Mouse (Mus musculus) neural tube, embryonic 11.5 days (tissue): ENCODE measurements around the gene Dnaja2. TPM values are rescaled to one million over a fixed set of nuclear protein-coding genes. Genes with fewer than 3 reads are reported as not detected.

Experiments
- ATAC-seq: fragments of 200-750 bp; cut with Nextera tagmentation; 2 replicates; pipeline ENCODE4 v1.8.0; 2017; ENCODE audit warnings: moderate number of reproducible peaks, mild to moderate bottlenecking, moderate TSS enrichment, moderate library complexity; ENCODE audit not compliant: insufficient read depth, low FRiP score, low TSS enrichment
- DNase-seq: peaks from one replicate; pipeline ENCODE4 v3.0.0-alpha.2; 2015; ENCODE audit warnings: low spot score
- H3K27ac ChIP-seq: fragments of 300-500 bp; sonication (generic); 2 replicates; pipeline ENCODE4 v1.5.1; 2014; ENCODE audit warnings: low read depth, mild to moderate bottlenecking, low read length
- H3K27me3 ChIP-seq: fragments of 300-500 bp; sonication (generic); 2 replicates; pipeline ENCODE4 v1.6.1; 2014; ENCODE audit warnings: mild to moderate bottlenecking, low read length, mixed read lengths; ENCODE audit not compliant: control insufficient read depth, insufficient read depth
- H3K36me3 ChIP-seq: fragments of 300-500 bp; sonication (generic); 2 replicates; pipeline ENCODE4 v1.6.1; 2014; ENCODE audit warnings: mild to moderate bottlenecking, low read length, moderate library complexity, mixed read lengths; ENCODE audit not compliant: control insufficient read depth, insufficient read depth
- H3K4me1 ChIP-seq: fragments of 300-500 bp; sonication (generic); 2 replicates; pipeline ENCODE4 v1.6.1; 2014; ENCODE audit warnings: low read length, mixed read lengths; ENCODE audit not compliant: control insufficient read depth, insufficient read depth
- H3K4me2 ChIP-seq: fragments of 300-500 bp; sonication (generic); 2 replicates; pipeline ENCODE4 v1.6.1; 2014; ENCODE audit warnings: low read depth, mild to moderate bottlenecking, moderate library complexity
- H3K4me3 ChIP-seq: fragments of 300-500 bp; sonication (generic); 2 replicates; pipeline ENCODE4 v1.5.1; 2014; ENCODE audit warnings: low read depth, low read length
- H3K9ac ChIP-seq: fragments of 300-500 bp; sonication (generic); 2 replicates; pipeline ENCODE4 v1.6.1; 2014; ENCODE audit warnings: mild to moderate bottlenecking, low read length
- H3K9me3 ChIP-seq: fragments of 300-500 bp; sonication (generic); 2 replicates; pipeline ENCODE4 v1.6.1; 2016; ENCODE audit warnings: low read length; ENCODE audit not compliant: control insufficient read depth
- WGBS: fragments of 180-500 bp; shearing (Covaris S2); extraction: QIAGEN DNeasy Blood & Tissue Kit; methylation state at CpG from one replicate; pipeline ENCODE4 v1.1.7; 2014; 5-methylcytosine and 5-hydroxymethylcytosine counted together
- polyA plus RNA-seq: library from polyadenylated mRNA; unstranded; fragments of >200 nt; fragmentation: Nextera tagmentation; extraction: Ambion mirVana; gene quantifications from 2 replicates; pipeline ENCODE4 v1.2.1, GENCODE M21; 2014

Gene Dnaja2
- polyA plus RNA-seq, 1 experiment from 2014 or later, result 212 TPM

DNA sequence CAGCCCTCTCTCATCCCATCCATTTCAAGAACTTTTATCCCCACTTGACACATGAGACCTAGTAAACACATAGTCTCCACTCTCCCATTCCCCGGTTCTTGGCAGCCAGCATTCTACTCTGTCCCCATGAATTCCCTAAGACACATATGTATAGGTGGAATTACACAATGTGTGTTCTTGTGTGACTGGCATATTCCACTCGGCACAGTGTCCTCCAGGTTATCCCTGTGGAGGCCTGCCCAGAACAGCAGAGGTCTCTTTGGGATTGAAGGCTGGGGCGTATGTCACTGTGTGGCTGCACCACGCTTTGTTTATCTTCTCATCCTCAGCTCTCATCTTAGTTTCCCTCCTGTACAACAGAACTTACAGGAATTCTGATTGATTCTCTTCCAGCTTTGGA lies 34.6 kb downstream of the Dnaja2 start:
- Histone ChIP-seq H3K9me3 (no peaks in the 10 kb centered on the region), H3K4me3 (no peak overlapping the region), H3K9ac (no peak overlapping the region), H3K4me2 (no peak overlapping the region), H3K27ac (no peak overlapping the region), H3K27me3 (no peaks in the 10 kb centered on the region), H3K36me3 (peaks cover 8% of the 10 kb centered on the region), H3K4me1 (no peaks in the 10 kb centered on the region)
- no peak for DNase-seq
- no peak for ATAC-seq
- 95% methylated on average over 4 of the region's 4 CpGs for WGBS

GRCm38 (mm10) chr8:85517956-85518355 lies 37.2 kb downstream of the Dnaja2 start:
- H3K27ac ChIP-seq, result no peak overlapping the region
- H3K36me3 ChIP-seq, result peaks cover 10% of the 10 kb centered on the region
- no peaks in the 10 kb centered on the region for H3K27me3 ChIP-seq
- no peak overlapping the region for H3K4me2 ChIP-seq
- DNase-seq, result no peak
- H3K9me3 ChIP-seq, result no peaks in the 10 kb centered on the region
- no peaks in the 10 kb centered on the region for H3K4me1 ChIP-seq
- ATAC-seq, result no peak
- no peak overlapping the region for H3K4me3 ChIP-seq
- 92% methylated on average over 10 of the region's 10 CpGs for WGBS
- H3K9ac ChIP-seq, result no peak overlapping the region

GRCm38 (mm10) chr8:85517336-85517735 lies 37.8 kb downstream of the Dnaja2 start:
- peaks cover 6% of the 10 kb centered on the region for H3K36me3 ChIP-seq

GRCm38 (mm10) chr8:85515391-85515790 lies 39.8 kb downstream of the Dnaja2 start:
- no peak overlapping the region for H3K4me3 ChIP-seq
- H3K9ac ChIP-seq, result no peak overlapping the region
- H3K4me2 ChIP-seq, result no peak overlapping the region
- no peaks in the 10 kb centered on the region for H3K27me3 ChIP-seq
- peaks cover 6% of the 10 kb centered on the region for H3K36me3 ChIP-seq
- H3K4me1 ChIP-seq, result no peaks in the 10 kb centered on the region
- H3K9me3 ChIP-seq, result no peaks in the 10 kb centered on the region
- H3K27ac ChIP-seq, result no peak overlapping the region
- DNase-seq, result no peak
- 65% methylated on average over 7 of the region's 7 CpGs for WGBS
- ATAC-seq, result no peak

More at GRCm38 (mm10) chr8:85517336-85517735, 37.8 kb downstream of the Dnaja2 start:
- no peak overlapping the region for H3K4me3 ChIP-seq
- no peak overlapping the region for H3K9ac ChIP-seq
- 79% methylated on average over 4 of the region's 4 CpGs for WGBS
- DNase-seq (no peak), ATAC-seq (no peak)
- no peaks in the 10 kb centered on the region for H3K27me3 ChIP-seq
- H3K4me2 ChIP-seq, result no peak overlapping the region
- H3K4me1 ChIP-seq, result no peaks in the 10 kb centered on the region
- no peaks in the 10 kb centered on the region for H3K9me3 ChIP-seq
- H3K27ac ChIP-seq, result no peak overlapping the region

DNA sequence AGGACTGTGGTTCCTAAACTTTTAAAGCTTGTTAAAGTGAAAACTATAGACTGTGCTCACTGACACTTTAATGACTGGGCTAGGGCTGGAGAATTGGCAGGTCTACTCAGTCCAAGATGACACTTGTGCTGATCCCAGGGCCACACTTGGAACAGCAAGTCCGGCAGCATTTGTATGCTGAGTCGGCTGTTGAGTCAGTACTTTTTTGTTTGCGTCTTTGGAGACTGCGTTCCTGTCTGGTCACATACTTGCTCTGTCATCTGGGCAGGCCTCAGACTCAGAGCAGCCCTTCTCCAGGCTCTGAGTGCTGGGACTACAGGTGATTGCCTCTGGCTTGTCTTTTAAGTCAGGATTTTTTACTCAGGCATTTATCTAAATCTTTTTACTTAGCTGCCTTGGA lies 41.9 kb downstream of the Dnaja2 start:
- Histone ChIP-seq H3K4me1 (no peaks in the 10 kb centered on the region), H3K27me3 (no peaks in the 10 kb centered on the region), H3K36me3 (peaks cover 6% of the 10 kb centered on the region; the same call in 1 of the 2 replicates), H3K27ac (no peak overlapping the region), H3K9me3 (no peaks in the 10 kb centered on the region), H3K9ac (no peak overlapping the region), H3K4me3 (no peak overlapping the region), H3K4me2 (no peak overlapping the region)
- DNase-seq (no peak), ATAC-seq (no peak)
- WGBS, result 90% methylated on average over 4 of the region's 4 CpGs

GRCm38 (mm10) chr8:85512234-85512633 lies 42.9 kb downstream of the Dnaja2 start:
- H3K9ac ChIP-seq, result no peak overlapping the region
- H3K36me3 ChIP-seq, result peaks cover 4% of the 10 kb centered on the region; the same call in 1 of the 2 replicates
- DNase-seq, result no peak
- H3K4me1 ChIP-seq, result no peaks in the 10 kb centered on the region
- WGBS, result 92% methylated on average over 8 of the region's 8 CpGs
- H3K4me3 ChIP-seq, result no peak overlapping the region
- no peaks in the 10 kb centered on the region for H3K9me3 ChIP-seq
- no peak for ATAC-seq
- no peak overlapping the region for H3K27ac ChIP-seq
- no peak overlapping the region for H3K4me2 ChIP-seq
- no peaks in the 10 kb centered on the region for H3K27me3 ChIP-seq

GRCm38 (mm10) chr8:85508661-85509060 lies 46.5 kb downstream of the Dnaja2 start:
- Histone ChIP-seq H3K9ac (no peak overlapping the region), H3K4me1 (no peaks in the 10 kb centered on the region), H3K27me3 (no peaks in the 10 kb centered on the region), H3K36me3 (no peaks in the 10 kb centered on the region; the same call in 1 of the 2 replicates), H3K27ac (no peak overlapping the region), H3K9me3 (no peaks in the 10 kb centered on the region), H3K4me3 (no peak overlapping the region), H3K4me2 (no peak overlapping the region)
- WGBS, result 86% methylated on average over 4 of the region's 4 CpGs
- ATAC-seq (no peak), DNase-seq (no peak)

DNA sequence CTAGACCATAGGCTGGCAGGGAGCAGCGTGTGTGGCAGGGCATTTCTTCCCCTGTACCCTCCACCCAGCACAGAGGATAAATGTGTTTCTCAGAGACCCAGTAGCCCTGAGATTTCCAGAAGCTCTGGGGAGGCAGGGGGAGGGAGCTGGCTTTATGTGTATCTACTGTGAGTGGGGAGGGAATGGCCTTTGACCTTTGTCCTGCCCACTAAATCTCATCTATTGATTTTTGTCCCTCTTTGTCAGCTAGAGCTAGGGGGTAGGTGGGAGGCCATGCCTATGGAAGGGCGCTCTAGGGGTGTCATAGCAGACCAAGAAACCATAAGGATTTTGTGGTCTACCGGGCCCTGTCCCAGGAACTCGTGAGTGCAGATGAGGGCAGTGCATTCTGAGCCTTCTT lies 48.5 kb downstream of the Dnaja2 start:
- H3K4me1 ChIP-seq, result no peaks in the 10 kb centered on the region
- no peak for ATAC-seq
- WGBS, result 80% methylated on average over 4 of the region's 4 CpGs
- H3K9me3 ChIP-seq, result no peaks in the 10 kb centered on the region
- no peaks in the 10 kb centered on the region for H3K36me3 ChIP-seq
- no peak overlapping the region for H3K4me2 ChIP-seq
- DNase-seq, result no peak
- no peak overlapping the region for H3K27ac ChIP-seq
- H3K9ac ChIP-seq, result no peak overlapping the region
- H3K27me3 ChIP-seq, result no peaks in the 10 kb centered on the region
- no peak overlapping the region for H3K4me3 ChIP-seq

DNA sequence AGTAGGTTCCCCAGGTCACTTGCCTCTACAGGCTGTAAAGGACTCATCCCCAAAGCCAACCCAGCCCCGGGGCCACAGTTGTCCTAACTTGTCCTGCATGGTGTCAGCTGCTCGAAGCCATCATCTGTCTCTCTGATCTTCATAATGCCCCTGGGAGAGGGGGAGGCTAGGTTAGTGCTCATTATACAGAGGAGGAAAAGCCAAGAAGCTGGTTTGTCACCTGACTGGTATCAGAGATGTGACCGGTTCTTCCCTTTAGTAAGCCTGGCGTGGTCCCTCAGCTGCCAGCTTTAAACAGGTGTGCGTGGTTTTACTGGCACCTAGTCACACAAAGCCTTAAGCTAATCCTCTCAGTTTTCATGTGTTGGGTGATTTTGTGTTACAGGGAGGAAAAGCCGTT lies 50.4 kb downstream of the Dnaja2 start:
- no peak overlapping the region for H3K4me3 ChIP-seq
- H3K4me2 ChIP-seq, result no peak overlapping the region
- no peak for DNase-seq
- H3K9ac ChIP-seq, result no peak overlapping the region
- H3K36me3 ChIP-seq, result no peaks in the 10 kb centered on the region
- ATAC-seq, result no peak
- H3K27me3 ChIP-seq, result no peaks in the 10 kb centered on the region
- 90% methylated on average over 6 of the region's 6 CpGs for WGBS
- no peaks in the 10 kb centered on the region for H3K9me3 ChIP-seq
- no peaks in the 10 kb centered on the region; the same call in 1 of the 2 replicates for H3K4me1 ChIP-seq
- H3K27ac ChIP-seq, result no peak overlapping the region
